8 mouse cellular contexts compared by ENCODE assay signal in the genomic region with DNA sequence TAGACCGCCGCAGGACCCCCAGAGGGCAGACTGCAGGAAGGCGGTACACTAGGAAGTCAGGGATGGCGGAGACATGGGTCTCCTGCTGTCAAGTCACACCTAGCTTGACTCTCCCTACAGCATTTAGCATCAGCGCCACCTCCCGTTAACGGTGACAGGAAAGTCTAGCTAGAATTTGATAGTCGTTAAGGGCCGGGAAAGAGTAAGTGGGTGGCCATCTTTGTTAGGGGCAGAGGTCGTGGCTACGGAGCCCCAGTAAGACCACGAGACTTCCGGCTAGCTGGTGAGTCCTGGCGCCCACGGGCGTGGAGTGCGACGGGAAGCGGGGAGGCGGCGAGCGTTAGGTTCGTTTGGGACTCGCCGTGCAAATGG. TPM values are rescaled to one million over a fixed set of nuclear protein-coding genes. Genes with fewer than 3 reads are reported as not detected.
A peak's percentile ranks its signal among the peaks of the same experiment; 100 is the strongest.
DNase-seq lines count a peak whose midpoint lies in the region; ATAC-seq and TF ChIP-seq lines count a peak whose summit lies in the region.

TSS of gene Ccdc142 (plus strand) at position 286 of the 372 bp plus-strand sequence.
TSS of gene Gm42688 (plus strand) at position 302 of the 372 bp plus-strand sequence.

- DNase-seq in adrenal gland, adult (ENCODE audit: inconsistent age in 2 of 2, low spot score in 1 of 2): peak; percentile 94 to 97
- peak; percentile 92 for DNase-seq in gastrocnemius, adult 2 months
- peak; percentile 94 for DNase-seq in hindbrain, postnatal 0 days (ENCODE audit: low spot score)
- DNase-seq in left cerebral cortex, adult 18-20 months (ENCODE audit: low spot score in 2 of 2): peak; percentile 85 to 88
- DNase-seq in lung, postnatal 4 days: peak; percentile 92
- peak; percentile 92 for DNase-seq in right cerebral cortex, adult 18-20 months
- peak; percentile 74 for DNase-seq in urinary bladder, postnatal 25 days (ENCODE audit: low spot score)

- peak within 1 kb of the TSS; percentile 90 for H3K4me2 ChIP-seq in hindbrain, postnatal 0 days (ENCODE audit: low read depth, low read length)

- H3K27me3 ChIP-seq in hindbrain, postnatal 0 days (ENCODE audit: insufficient read depth, low read length): no peaks in the 10 kb centered on the region

- no peaks in the 10 kb centered on the region for H3K9me3 ChIP-seq in hindbrain, postnatal 0 days (ENCODE audit: low read length)

- TF ChIP-seq CTCF in cortical plate, adult 2 months (IDR thresholded peaks at IDR 0.05; ENCODE audit: extremely low read depth, insufficient read depth, low read length): peak; percentile 54
- peak; percentile 62 for TF ChIP-seq CTCF in gastrocnemius, adult 2 months (IDR thresholded peaks at IDR 0.05)
- TF ChIP-seq CTCF in hindbrain, postnatal 0 days (IDR thresholded peaks at IDR 0.05; ENCODE audit: low read depth): peak; percentile 80

- peaks cover 3% of the 10 kb centered on the region; the same call in 1 of the 2 replicates for H3K36me3 ChIP-seq in hindbrain, postnatal 0 days (ENCODE audit: insufficient read depth, low read length)

- intact Hi-C loops in gastrocnemius, adult 2 months (cut with DNase I): loop anchor here (1.0 to 10.0 kb wide), 3 partner anchors 47 to 403 kb away; partner anchors contain the start of genes Aup1, Dguok and Htra2

- H3K9ac ChIP-seq in hindbrain, postnatal 0 days (replicated peaks; ENCODE audit: low read length): peak within 1 kb of the TSS; percentile 80

- WGBS in hindbrain, postnatal 0 days: under 1% methylated on average over 25 of the region's 25 CpGs

- no peak; the same call in 1 of the 2 replicates for TF ChIP-seq POLR2A in cortical plate, adult 2 months (IDR thresholded peaks at IDR 0.05; ENCODE audit: extremely low read depth, insufficient read depth, low read length)

- H3K27ac ChIP-seq in cortical plate, adult 2 months (ENCODE audit: insufficient read depth, low read length): peak within 1 kb of the TSS; percentile 8
- H3K27ac ChIP-seq in gastrocnemius, adult 2 months: peak within 1 kb of the TSS; percentile 92
- H3K27ac ChIP-seq in hindbrain, postnatal 0 days: peak within 1 kb of the TSS; percentile 91

- H3K4me1 ChIP-seq in cortical plate, adult 2 months (ENCODE audit: control insufficient read depth, insufficient read depth, low read length): peaks cover 4% of the 10 kb centered on the region
- H3K4me1 ChIP-seq in hindbrain, postnatal 0 days (ENCODE audit: insufficient read depth, low read length): peaks cover 15% of the 10 kb centered on the region

- peak within 1 kb of the TSS; percentile 53 for H3K4me3 ChIP-seq in cortical plate, adult 2 months (ENCODE audit: insufficient read depth, low read length)
- H3K4me3 ChIP-seq in gastrocnemius, adult 2 months: peak within 1 kb of the TSS; percentile 97
- peak within 1 kb of the TSS; percentile 75 for H3K4me3 ChIP-seq in hindbrain, postnatal 0 days (ENCODE audit: low read length)

- ATAC-seq in hindbrain, postnatal 0 days: peak; percentile 93

RNA-seq across cellular contexts. Expression of gene Ccdc142, which starts in this region (rescaled TPM):
- 8.1 and 9.7 TPM in 2 replicates for polyA plus RNA-seq in cortical plate, adult 2 months (2012; rRNA removed)
- under 1 TPM; 0.61 to 0.70 TPM for total RNA-seq in gastrocnemius, adult 2 months (2021)
- 12.7 and 19.9 TPM in 2 replicates for total RNA-seq in hindbrain, postnatal 0 days (2014; rRNA removed)
- polyA plus RNA-seq in hindbrain, postnatal 0 days (2015; fragmentation: Nextera tagmentation; extraction: Ambion mirVana): 4.7 TPM in 2 replicates
- total RNA-seq in left cerebral cortex, adult 18-20 months (2021): 1 to 10 TPM; 3.7 to 6.2 TPM

RNA-seq across cellular contexts. Expression of gene Gm42688, which starts in this region (rescaled TPM):
- 7.8 and 9.7 TPM in 2 replicates for polyA plus RNA-seq in cortical plate, adult 2 months (2012; rRNA removed)
- 1 to 10 TPM; 1.0 to 1.2 TPM for total RNA-seq in gastrocnemius, adult 2 months (2021)
- total RNA-seq in hindbrain, postnatal 0 days (2014; rRNA removed): 4.3 and 5.7 TPM in 2 replicates
- polyA plus RNA-seq in hindbrain, postnatal 0 days (2015; fragmentation: Nextera tagmentation; extraction: Ambion mirVana): 3.0 and 3.7 TPM in 2 replicates
- 1 to 10 TPM; 5.0 to 5.4 TPM for total RNA-seq in left cerebral cortex, adult 18-20 months (2021)

Comparison
In these comparisons a context has a peak if more than half of its experiments do, and no peak if none do; other contexts are left out.
1. Peak in every context shown above with its lines: DNase-seq, ATAC-seq, H3K4me3 ChIP-seq and H3K27ac ChIP-seq.
2. H3K27ac ChIP-seq: peak in every context shown above with its lines; median percentile 92 in gastrocnemius, adult 2 months; 91 in hindbrain, postnatal 0 days; 8 in cortical plate, adult 2 months.